In the genomic region with DNA sequence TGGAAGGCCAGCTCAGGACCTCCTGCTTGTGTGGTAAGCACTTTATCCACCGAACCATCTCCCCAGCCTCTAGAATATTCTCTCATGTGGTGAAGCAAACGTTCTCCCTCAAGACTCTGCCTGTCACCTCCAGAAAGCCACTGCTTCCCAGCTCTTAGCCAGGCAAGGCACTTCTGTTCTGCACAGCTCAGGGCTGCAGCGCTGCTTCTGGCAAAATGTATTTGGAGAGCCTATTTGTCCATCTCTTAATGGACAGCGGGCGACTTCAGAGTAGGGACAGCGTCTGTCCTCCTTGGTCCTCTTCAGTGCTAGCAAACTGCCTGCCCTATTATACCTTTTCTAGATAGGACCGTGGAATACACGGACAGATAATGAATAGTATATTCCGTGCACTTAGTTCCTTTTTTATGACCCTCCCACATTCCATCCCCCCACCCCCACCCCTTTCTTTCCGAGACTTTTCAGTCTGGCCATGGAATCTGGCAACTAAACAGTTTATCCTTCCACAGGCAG, we compare ENCODE assay signal across 14 mouse cellular contexts. TPM values are rescaled to one million over a fixed set of nuclear protein-coding genes. Genes with fewer than 3 reads are reported as not detected.
DNase-seq lines count a peak whose midpoint lies in the region; ATAC-seq and TF ChIP-seq lines count a peak whose summit lies in the region.
"Had no signal": no experiment of that assay in that cellular context is flagged by ENCODE, and none has a peak within 500 bp of the region (broad histone marks: within the 10 kb centered on the region; RNA-seq: fewer than 3 reads in every experiment).

No protein-coding gene starts in this region.

- TF ChIP-seq CTCF in cerebellum, adult 2 months (IDR thresholded peaks at IDR 0.05; ENCODE audit: borderline replicate concordance, insufficient read depth, low read depth, low read length): no peak
- no peak for TF ChIP-seq CTCF in intestine, postnatal 0 days (IDR thresholded peaks at IDR 0.05; ENCODE audit: low read depth)
- TF ChIP-seq CTCF in stomach, postnatal 0 days (IDR thresholded peaks at IDR 0.05; ENCODE audit: low read depth): no peak

- H3K9ac ChIP-seq in intestine, embryonic 14.5 days (ENCODE audit: low read length): no peak overlapping the region
- no peak overlapping the region for H3K9ac ChIP-seq in intestine, postnatal 0 days (ENCODE audit: low read depth, low read length)
- no peak overlapping the region for H3K9ac ChIP-seq in midbrain, embryonic 16.5 days (ENCODE audit: low read depth, low read length)
- no peak overlapping the region for H3K9ac ChIP-seq in midbrain, embryonic 13.5 days (replicated peaks)
- H3K9ac ChIP-seq in stomach, postnatal 0 days (ENCODE audit: low read length): no peak overlapping the region
- H3K9ac ChIP-seq: embryonic facial prominence, embryonic 15.5 days had no signal

- ATAC-seq in intestine, embryonic 14.5 days (replicated peaks; ENCODE audit: low FRiP score, low TSS enrichment, low read depth): peak; percentile 15; the same call in 1 of the 2 replicates
- no peak for ATAC-seq in intestine, postnatal 0 days
- peak; percentile 64 for ATAC-seq in midbrain, embryonic 16.5 days
- ATAC-seq in midbrain, embryonic 13.5 days: no peak
- no peak for ATAC-seq in stomach, postnatal 0 days (ENCODE audit: low FRiP score, low TSS enrichment)

- DNase-seq in cerebellum, adult 2 months: no peak
- no peak for DNase-seq in cerebellum, adult 9-10 months
- no peak for DNase-seq in intestine, embryonic 14.5 days (ENCODE audit: low spot score)
- no peak for DNase-seq in stomach, postnatal 0 days (ENCODE audit: low spot score)
- DNase-seq in left cerebral cortex, adult 9 months (ENCODE audit: low spot score in 2 of 2): no peak
- DNase-seq: cerebellum, adult 18-20 months; gastrocnemius, adult 2 months; kidney, adult 18-20 months had no signal

- H3K4me3 ChIP-seq in cerebellum, adult 2 months (replicated peaks; ENCODE audit: insufficient read depth, low read depth, low read length): peak overlapping the region; percentile 11
- H3K4me3 ChIP-seq in intestine, embryonic 14.5 days (ENCODE audit: low read depth, low read length): no peak overlapping the region
- H3K4me3 ChIP-seq in intestine, postnatal 0 days (ENCODE audit: low read depth, low read length): no peak overlapping the region
- H3K4me3 ChIP-seq in midbrain, embryonic 16.5 days (ENCODE audit: low read depth, low read length): no peak overlapping the region
- H3K4me3 ChIP-seq in midbrain, embryonic 13.5 days (replicated peaks): no peak overlapping the region
- H3K4me3 ChIP-seq in stomach, postnatal 0 days (ENCODE audit: low read depth, low read length): no peak overlapping the region
- H3K4me3 ChIP-seq: embryonic facial prominence, embryonic 15.5 days; gastrocnemius, adult 2 months had no signal

- H3K9me3 ChIP-seq in intestine, embryonic 14.5 days (ENCODE audit: control insufficient read depth, low read length): peaks cover 7% of the 10 kb centered on the region; the same call in 1 of the 2 replicates
- 0 out of 2 replicates have a peak, but pooled peaks cover 4% of the 10 kb centered on the region for H3K9me3 ChIP-seq in intestine, postnatal 0 days (ENCODE audit: control insufficient read depth)
- H3K9me3 ChIP-seq in midbrain, embryonic 16.5 days (replicated peaks; ENCODE audit: control insufficient read depth, low read length, poor library complexity, severe bottlenecking): no peaks in the 10 kb centered on the region
- H3K9me3 ChIP-seq in midbrain, embryonic 13.5 days: peaks cover 7% of the 10 kb centered on the region; the same call in 1 of the 2 replicates
- no peaks in the 10 kb centered on the region for H3K9me3 ChIP-seq in stomach, postnatal 0 days (ENCODE audit: control insufficient read depth, low read length)
- H3K9me3 ChIP-seq: embryonic facial prominence, embryonic 15.5 days had no signal

- no peak for TF ChIP-seq EP300 in stomach, postnatal 0 days (optimal IDR thresholded peaks at IDR 0.05)

- no peaks in the 10 kb centered on the region for H3K36me3 ChIP-seq in intestine, embryonic 14.5 days (ENCODE audit: control insufficient read depth, insufficient read depth, low read length)
- H3K36me3 ChIP-seq in intestine, postnatal 0 days (ENCODE audit: control insufficient read depth, insufficient read depth): no peaks in the 10 kb centered on the region
- H3K36me3 ChIP-seq in midbrain, embryonic 16.5 days (ENCODE audit: control insufficient read depth, insufficient read depth, low read length): no peaks in the 10 kb centered on the region
- no peaks in the 10 kb centered on the region for H3K36me3 ChIP-seq in midbrain, embryonic 13.5 days
- H3K36me3 ChIP-seq in stomach, postnatal 0 days (ENCODE audit: control insufficient read depth, insufficient read depth, low read length): no peaks in the 10 kb centered on the region
- H3K36me3 ChIP-seq: embryonic facial prominence, embryonic 15.5 days had no signal

- no peaks in the 10 kb centered on the region; the same call in 1 of the 2 replicates for H3K4me1 ChIP-seq in cerebellum, adult 2 months (ENCODE audit: control insufficient read depth, insufficient read depth, low read length)
- H3K4me1 ChIP-seq in intestine, embryonic 14.5 days (replicated peaks; ENCODE audit: control insufficient read depth, insufficient read depth, low read length): peaks cover 21% of the 10 kb centered on the region
- no peaks in the 10 kb centered on the region for H3K4me1 ChIP-seq in intestine, postnatal 0 days (replicated peaks; ENCODE audit: control insufficient read depth, insufficient read depth, low read length)
- peaks cover 13% of the 10 kb centered on the region; the same call in 1 of the 2 replicates for H3K4me1 ChIP-seq in midbrain, embryonic 16.5 days (ENCODE audit: control insufficient read depth, insufficient read depth, low read length)
- peaks cover 9% of the 10 kb centered on the region for H3K4me1 ChIP-seq in midbrain, embryonic 13.5 days (replicated peaks)
- no peaks in the 10 kb centered on the region for H3K4me1 ChIP-seq in stomach, postnatal 0 days (replicated peaks; ENCODE audit: control insufficient read depth, insufficient read depth)

- 11% methylated on average over 10 of the region's 10 CpGs for WGBS in cerebellum, adult 2 months
- 39% methylated on average over 10 of the region's 10 CpGs for WGBS in intestine, embryonic 14.5 days
- 43% methylated on average over 10 of the region's 10 CpGs for WGBS in intestine, postnatal 0 days
- 66% methylated on average over 10 of the region's 10 CpGs for WGBS in midbrain, embryonic 16.5 days
- 74% methylated on average over 10 of the region's 10 CpGs for WGBS in midbrain, embryonic 13.5 days
- WGBS in stomach, postnatal 0 days: 43% methylated on average over 10 of the region's 10 CpGs

- TF ChIP-seq POLR2A in cerebellum, adult 2 months (IDR thresholded peaks at IDR 0.05; ENCODE audit: borderline replicate concordance, insufficient read depth, low read length): no peak

- H3K27ac ChIP-seq in cerebellum, adult 2 months (ENCODE audit: insufficient read depth, low read length): no peak overlapping the region
- peak overlapping the region; percentile 52 for H3K27ac ChIP-seq in intestine, embryonic 14.5 days (ENCODE audit: low read depth)
- H3K27ac ChIP-seq in intestine, postnatal 0 days (ENCODE audit: low read depth, low read length): no peak overlapping the region
- peak overlapping the region; percentile 70 for H3K27ac ChIP-seq in midbrain, embryonic 16.5 days (ENCODE audit: low read length)
- H3K27ac ChIP-seq in midbrain, embryonic 13.5 days: no peak overlapping the region
- peak overlapping the region; percentile 18; the same call in 1 of the 2 replicates for H3K27ac ChIP-seq in stomach, postnatal 0 days (replicated peaks)
- H3K27ac ChIP-seq: embryonic facial prominence, embryonic 15.5 days; gastrocnemius, adult 2 months; macrophage had no signal

- no peaks in the 10 kb centered on the region for H3K27me3 ChIP-seq in cerebellum, adult 2 months (ENCODE audit: control insufficient read depth, insufficient read depth, low read length)
- H3K27me3 ChIP-seq in intestine, embryonic 14.5 days (replicated peaks; ENCODE audit: control insufficient read depth, insufficient read depth, low read length): no peaks in the 10 kb centered on the region
- 0 out of 2 replicates have a peak, but pooled peaks cover under 1% of the 10 kb centered on the region for H3K27me3 ChIP-seq in intestine, postnatal 0 days (replicated peaks; ENCODE audit: control insufficient read depth, insufficient read depth, low read length)
- H3K27me3 ChIP-seq in midbrain, embryonic 16.5 days (ENCODE audit: control insufficient read depth, insufficient read depth, low read depth, low read length): no peaks in the 10 kb centered on the region
- no peaks in the 10 kb centered on the region for H3K27me3 ChIP-seq in midbrain, embryonic 13.5 days
- H3K27me3 ChIP-seq in stomach, postnatal 0 days (ENCODE audit: control insufficient read depth, insufficient read depth, low read length): no peaks in the 10 kb centered on the region
- H3K27me3 ChIP-seq: embryonic facial prominence, embryonic 15.5 days had no signal

- H3K4me2 ChIP-seq in intestine, embryonic 14.5 days (ENCODE audit: low read length): peak overlapping the region; percentile 32
- H3K4me2 ChIP-seq in intestine, postnatal 0 days (replicated peaks; ENCODE audit: low read depth): no peak overlapping the region; the same call in 1 of the 2 replicates
- H3K4me2 ChIP-seq in midbrain, embryonic 16.5 days (ENCODE audit: low read length): peak overlapping the region; percentile 21
- no peak overlapping the region for H3K4me2 ChIP-seq in midbrain, embryonic 13.5 days (replicated peaks)
- H3K4me2 ChIP-seq in stomach, postnatal 0 days (replicated peaks; ENCODE audit: low read depth): peak overlapping the region; percentile 25; the same call in 1 of the 2 replicates
- H3K4me2 ChIP-seq: embryonic facial prominence, embryonic 15.5 days had no signal

RNA-seq across cellular contexts. Expression of gene Bco1, which starts 1.5 kb away (rescaled TPM):
- 0.07 and 0.08 TPM in 2 replicates for polyA plus RNA-seq in cerebellum, adult 2 months (2012; rRNA removed)
- 0.97 and 1.4 TPM in 2 replicates for polyA plus RNA-seq in intestine, embryonic 14.5 days (2014; fragmentation: Nextera tagmentation; extraction: Ambion mirVana)
- polyA plus RNA-seq in intestine, postnatal 0 days (2015; fragmentation: Nextera tagmentation; extraction: Ambion mirVana): 0.52 and 0.55 TPM in 2 replicates
- 0.35 TPM in 2 replicates for polyA plus RNA-seq in midbrain, embryonic 16.5 days (2015; fragmentation: Nextera tagmentation; extraction: Ambion mirVana)
- polyA plus RNA-seq in midbrain, embryonic 13.5 days (2015; fragmentation: Nextera tagmentation; extraction: Ambion mirVana): 0.08 and 0.13 TPM in 2 replicates
- polyA plus RNA-seq in stomach, postnatal 0 days (2015; fragmentation: Nextera tagmentation; extraction: Ambion mirVana): 0.49 and 0.53 TPM in 2 replicates
- polyA plus RNA-seq: limb, embryonic 11.5 days; macrophage had no signal

RNA-seq across cellular contexts. Expression of gene Pkd1l2, which starts 14.9 kb away (rescaled TPM):
- polyA plus RNA-seq in cerebellum, adult 2 months (2012; rRNA removed): 0.02 and 0.06 TPM in 2 replicates
- polyA plus RNA-seq in intestine, embryonic 14.5 days (2014; fragmentation: Nextera tagmentation; extraction: Ambion mirVana): not detected in 2 replicates
- 0.12 and 0.33 TPM in 2 replicates for polyA plus RNA-seq in intestine, postnatal 0 days (2015; fragmentation: Nextera tagmentation; extraction: Ambion mirVana)
- 0.04 TPM in 1 of 2 replicates, not detected in the other for polyA plus RNA-seq in midbrain, embryonic 16.5 days (2015; fragmentation: Nextera tagmentation; extraction: Ambion mirVana)
- polyA plus RNA-seq in midbrain, embryonic 13.5 days (2015; fragmentation: Nextera tagmentation; extraction: Ambion mirVana): not detected in 2 replicates
- 0.08 TPM in 1 of 2 replicates, not detected in the other for polyA plus RNA-seq in stomach, postnatal 0 days (2015; fragmentation: Nextera tagmentation; extraction: Ambion mirVana)
- polyA plus RNA-seq: limb, embryonic 11.5 days had no signal

Comparison
In these comparisons a context has a peak if more than half of its experiments do, and no peak if none do; other contexts are left out.
1. H3K27ac ChIP-seq: peak in intestine, embryonic 14.5 days (single experiment), midbrain, embryonic 16.5 days (single experiment) and stomach, postnatal 0 days (single experiment); none in cerebellum, adult 2 months (single experiment), intestine, postnatal 0 days (single experiment) and midbrain, embryonic 13.5 days (single experiment).
2. ATAC-seq: peak in intestine, embryonic 14.5 days (single experiment) and midbrain, embryonic 16.5 days (single experiment); none in intestine, postnatal 0 days (single experiment), midbrain, embryonic 13.5 days (single experiment) and stomach, postnatal 0 days (single experiment).
3. H3K4me2 ChIP-seq: peak in intestine, embryonic 14.5 days (single experiment), midbrain, embryonic 16.5 days (single experiment) and stomach, postnatal 0 days (single experiment); none in intestine, postnatal 0 days (single experiment) and midbrain, embryonic 13.5 days (single experiment).